Mouse (Mus musculus) forelimb bud, embryonic 11.5 days (tissue): Measurements from ENCODE around the gene Ccdc62.

Experiments
- DNase-seq: peaks from one replicate; pipeline ENCODE4 v3.0.0-alpha.2; 2012; ENCODE audit warnings: low read depth, low spot score

The Ccdc62 gene

DNA sequence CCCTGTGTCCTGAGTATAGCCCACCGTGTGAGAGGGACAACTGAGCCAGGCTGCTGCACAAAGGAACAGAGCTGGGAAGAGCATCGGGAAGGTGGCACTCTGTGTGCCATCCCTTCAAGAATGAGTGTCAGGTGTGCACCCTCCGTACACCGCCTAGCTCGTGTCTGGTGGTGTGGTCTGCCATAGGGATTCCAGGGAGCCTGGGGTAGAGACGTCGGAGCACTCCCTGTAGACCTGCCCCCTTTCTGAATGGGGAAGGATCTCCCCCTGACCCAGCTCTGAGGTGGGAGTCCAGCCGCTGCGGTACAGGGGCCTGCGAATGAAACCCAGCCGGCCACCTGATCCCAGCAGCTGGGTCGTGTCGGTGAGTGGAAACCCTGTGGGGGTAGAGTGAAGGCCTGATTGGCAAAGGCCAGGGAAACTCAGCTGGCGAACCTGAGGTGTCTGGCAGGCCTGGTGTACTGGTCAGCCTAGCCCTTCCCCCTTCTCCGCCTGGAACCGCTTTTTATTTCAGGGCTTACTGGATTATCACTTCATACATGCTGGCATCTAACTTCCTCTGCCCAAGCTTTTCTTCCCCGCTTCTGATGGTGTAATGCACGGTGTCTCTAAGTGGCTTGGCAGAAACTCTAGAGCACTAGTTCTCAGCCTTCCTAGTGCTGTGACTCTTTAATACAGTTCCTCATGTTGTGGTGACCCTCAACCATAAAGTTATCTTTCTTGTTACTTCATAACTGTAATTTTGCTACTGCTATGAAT is 48.9 kb downstream of the Ccdc62 start:
- DNase-seq, result no peak

DNA sequence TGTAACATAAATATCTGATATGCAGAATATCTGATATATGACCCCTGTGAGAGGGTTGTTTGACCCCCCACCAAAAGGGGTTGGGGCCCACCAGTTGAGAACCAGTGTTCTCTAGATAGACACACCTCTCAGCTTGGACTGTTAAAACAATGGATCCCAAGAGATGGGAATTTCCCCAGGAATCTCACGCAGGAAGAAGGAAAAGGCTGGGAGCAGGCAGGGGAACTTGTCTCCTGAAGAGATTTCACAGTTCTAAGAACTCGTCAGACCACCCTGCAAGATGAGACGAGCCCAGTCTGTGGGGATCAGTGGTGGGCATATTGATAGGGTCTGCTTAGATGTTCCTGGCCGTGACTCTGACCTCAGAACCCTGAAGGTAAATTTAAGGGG is 49.5 kb downstream of the Ccdc62 start:
- DNase-seq, result no peak

DNA sequence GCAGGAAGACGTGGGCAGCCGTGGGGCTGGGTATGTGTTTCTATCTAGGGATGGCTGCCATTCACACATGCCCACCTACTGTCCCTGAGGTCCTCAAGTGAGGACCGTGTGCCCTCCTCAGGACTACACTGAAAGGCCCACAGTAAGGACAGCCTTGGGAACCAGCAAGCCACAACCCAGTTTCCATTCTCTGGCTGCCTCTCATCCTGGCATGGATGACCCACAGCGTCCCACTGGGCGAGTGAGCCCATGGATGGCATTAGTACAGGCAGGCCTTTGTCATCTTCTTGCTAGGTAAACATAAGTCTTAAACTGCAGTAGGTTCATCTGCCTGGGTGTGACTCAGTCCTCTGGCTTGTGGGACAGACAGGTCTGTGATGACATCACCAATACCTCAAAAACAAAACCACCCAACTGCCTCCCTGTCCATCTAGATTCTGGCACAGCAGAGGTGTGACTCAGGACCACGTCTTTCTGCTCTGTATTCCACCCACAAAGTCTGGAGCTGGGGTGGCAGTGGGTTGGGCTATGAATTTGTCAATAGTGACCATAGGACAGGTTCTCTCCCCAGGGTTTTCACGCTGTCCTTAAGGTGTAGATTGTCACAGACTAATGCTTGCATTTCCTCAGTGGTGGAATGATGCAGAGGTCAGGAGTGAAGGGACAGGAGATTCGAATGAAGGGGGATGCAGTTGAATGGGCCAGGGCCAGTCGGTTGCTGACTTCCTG is 50.2 kb downstream of the Ccdc62 start:
- no peak for DNase-seq

DNA sequence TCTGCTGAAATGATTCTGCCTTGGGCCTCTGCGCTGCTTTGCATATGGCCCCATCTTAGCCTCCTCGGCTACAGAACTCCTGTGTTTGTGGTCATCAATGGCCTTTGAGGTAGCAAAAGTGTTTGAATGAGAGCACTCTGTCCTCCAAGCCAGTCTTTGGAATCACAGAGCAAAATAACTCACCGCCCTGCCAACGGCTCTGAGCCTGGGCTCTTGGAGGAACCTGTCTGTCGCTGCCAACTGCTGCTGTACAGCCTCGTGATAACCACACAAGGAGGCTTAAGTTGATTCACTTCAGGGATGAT is 50.7 kb downstream of the Ccdc62 start:
- DNase-seq, result no peak

DNA sequence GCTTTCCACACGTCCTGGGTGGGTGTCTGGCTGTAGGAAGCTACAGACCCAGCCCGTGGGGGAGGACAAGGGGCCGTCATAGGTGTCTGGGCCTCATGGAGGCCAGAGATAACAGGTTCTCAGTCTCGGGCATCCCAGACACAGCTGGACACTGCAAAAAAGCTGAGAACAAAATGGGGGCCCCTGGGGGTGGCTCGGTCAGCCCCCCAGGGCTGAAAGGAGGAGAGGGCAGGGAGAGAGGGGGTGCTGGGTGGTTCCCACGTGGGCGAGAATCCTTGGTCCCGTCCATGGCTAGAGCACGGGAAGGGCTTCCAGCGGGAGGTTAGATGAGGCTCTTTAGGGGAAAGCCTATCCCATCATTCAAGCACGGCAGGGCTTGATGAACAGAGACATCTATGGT is 52.4 kb downstream of the Ccdc62 start:
- DNase-seq, result no peak

DNA sequence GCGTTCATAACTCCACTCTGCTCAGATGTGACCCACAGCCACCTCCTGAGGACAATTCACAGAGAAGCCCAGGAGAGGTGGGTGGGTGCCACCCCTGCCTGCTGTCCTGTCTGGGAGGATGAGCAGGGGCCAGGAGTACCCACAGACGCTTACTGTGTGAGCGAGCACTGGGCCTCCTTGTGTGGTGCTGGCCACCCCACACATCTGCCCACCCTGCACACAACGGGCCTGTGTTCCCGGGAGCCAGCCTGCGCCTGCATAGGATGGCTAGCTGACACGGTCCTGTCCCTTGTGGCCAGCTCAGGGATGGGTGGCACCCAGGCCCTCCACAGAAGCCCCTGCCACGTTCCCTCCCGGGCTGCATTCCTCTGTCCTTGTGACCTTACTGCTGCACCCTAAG is 55.0 kb downstream of the Ccdc62 start:
- DNase-seq, result no peak

DNA sequence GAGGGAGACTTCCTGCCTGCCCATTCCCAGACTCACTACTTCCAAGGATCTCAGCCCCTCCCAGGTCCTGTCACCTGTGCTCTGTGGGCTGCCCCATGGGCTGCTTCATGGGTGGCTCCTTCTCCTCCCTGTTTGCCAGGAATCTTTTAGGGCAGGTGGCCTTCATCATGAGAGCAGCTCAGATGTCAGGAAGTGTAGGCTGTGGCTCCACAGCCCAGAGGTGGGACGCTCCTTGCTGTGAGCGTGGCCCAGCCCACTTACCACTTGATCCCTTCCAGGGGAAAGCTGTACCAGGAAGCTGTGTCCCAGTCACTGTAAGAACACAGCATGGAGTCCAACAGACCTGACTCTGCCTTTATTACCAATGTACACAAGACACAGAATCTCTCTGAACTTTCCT is 56.4 kb downstream of the Ccdc62 start:
- DNase-seq, result no peak

DNA sequence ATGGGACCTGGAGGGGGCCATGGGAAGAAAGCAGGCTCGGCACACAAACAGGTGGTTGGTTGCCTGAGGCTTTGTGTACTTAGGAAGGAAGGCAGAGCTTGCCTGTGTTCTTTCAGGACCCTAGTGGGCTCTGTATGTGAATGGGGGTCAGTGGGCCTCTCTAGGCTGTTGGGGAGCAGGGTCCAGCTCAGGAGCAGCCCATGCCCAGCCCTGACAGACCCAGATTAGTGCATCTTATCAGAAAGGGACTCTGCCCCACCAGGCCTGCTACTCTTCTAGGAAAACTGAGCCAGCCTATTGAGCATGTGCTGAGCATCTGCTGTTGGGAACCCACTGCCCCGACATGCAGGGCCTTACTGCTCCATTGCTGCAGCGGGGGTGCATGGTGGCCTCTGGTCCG is 57.0 kb downstream of the Ccdc62 start:
- no peak for DNase-seq

DNA sequence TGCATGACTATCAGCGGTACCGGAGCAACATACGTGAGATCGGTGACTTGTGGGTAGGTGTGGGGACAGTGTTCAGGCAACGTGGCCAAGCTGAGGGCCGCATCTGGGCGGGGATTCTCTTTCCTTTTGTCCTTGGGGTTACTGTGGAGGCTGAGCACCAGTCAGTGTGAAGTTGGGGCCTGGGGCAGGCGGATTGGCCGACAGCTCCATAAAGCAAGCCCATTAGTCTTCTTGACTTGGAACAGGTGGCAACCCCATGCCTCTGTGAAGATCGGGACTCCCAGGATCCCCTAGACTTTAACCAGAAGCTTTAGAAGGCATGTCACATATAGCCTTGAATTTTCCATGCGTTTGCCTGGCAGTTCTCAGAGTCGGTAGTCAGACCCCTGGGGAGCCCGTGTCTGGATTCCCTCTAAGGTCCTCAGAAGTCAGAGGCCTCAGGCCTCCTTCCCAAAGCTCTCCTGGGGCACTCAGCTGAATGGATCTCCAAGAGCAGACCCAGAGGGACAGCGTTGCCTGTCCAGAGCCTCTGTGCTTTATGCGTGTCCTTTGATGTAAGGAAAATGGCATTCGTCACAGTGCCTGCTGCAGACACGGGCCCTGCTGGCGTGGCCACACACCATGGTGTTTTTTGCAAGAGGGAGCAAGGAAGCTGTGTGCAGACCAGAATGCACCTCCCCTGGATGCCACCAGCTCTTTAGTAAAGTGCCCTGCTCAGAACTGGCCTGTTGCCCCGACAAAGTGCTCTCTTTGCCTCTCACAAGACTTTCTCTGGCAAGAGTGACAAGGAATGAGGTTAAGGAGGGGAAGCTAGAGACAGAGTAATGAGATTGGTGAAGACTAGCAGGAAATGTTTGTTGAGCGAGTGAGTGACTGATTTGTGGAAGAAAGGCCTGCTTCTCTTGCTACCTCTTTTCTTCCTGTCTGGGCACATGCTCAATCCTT is 59.7 kb downstream of the Ccdc62 start:
- DNase-seq, result no peak

DNA sequence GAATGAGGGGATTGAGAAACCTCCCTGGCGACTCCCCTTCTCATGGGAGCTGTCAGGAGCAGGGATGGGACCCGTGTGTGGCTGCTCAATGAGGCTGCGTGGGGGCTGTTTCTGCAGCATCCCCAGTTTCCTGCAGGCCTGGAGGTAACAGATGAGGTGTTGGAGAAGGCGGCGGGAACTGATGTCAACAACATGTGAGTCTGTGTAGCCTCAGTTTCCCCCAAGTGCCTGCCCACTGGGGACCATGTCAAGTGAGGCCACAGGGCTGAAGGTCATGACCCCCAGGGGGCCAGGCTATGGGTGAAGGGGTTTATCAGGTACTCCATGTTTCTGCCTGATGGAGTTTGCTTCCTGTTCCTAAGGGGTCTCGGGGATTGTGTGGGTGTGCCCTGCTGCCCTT is 60.8 kb downstream of the Ccdc62 start:
- DNase-seq, result no peak

DNA sequence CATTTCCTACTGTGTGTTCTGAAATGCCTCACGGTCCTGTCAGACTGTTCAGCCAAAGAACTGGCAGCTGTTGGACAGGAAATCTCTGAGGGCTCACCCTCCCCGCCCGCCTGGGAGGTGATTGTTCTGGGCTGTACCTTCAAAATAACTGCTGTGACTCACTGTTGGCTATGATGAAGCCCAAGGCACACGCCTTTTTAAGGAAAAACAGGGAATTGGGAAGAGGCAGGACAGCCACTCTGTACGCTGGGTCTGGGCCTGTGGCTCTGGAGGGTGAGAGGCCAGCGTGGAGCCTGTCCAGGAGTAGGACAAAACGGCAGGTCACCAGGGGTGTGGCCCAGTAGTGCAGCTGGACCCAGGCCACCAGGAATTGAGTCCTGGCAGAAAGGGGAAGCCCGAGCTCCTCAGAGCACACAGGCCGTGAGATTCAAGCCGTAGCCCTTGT is 61.7 kb downstream of the Ccdc62 start:
- DNase-seq, result no peak

DNA sequence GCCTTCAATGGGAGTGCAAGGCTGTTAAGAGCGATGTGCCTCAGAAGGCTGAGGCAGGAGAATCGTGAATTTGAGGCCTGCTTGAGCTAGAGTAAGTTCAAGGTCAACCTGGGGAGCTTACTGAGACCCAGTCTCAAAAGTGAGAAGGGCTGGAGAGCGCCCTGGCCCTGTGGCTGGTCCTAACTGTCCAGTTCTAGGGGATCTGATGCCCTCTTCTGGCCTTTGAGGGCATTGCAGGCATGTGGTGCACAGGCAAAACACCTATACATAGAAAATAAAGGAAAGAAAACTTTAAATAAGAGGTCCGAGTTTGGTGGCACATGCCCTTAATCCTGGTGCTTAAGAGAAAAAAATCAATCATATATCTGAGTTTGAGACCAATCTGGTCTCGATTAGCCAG is 62.3 kb downstream of the Ccdc62 start:
- DNase-seq, result peak; percentile 83

DNA sequence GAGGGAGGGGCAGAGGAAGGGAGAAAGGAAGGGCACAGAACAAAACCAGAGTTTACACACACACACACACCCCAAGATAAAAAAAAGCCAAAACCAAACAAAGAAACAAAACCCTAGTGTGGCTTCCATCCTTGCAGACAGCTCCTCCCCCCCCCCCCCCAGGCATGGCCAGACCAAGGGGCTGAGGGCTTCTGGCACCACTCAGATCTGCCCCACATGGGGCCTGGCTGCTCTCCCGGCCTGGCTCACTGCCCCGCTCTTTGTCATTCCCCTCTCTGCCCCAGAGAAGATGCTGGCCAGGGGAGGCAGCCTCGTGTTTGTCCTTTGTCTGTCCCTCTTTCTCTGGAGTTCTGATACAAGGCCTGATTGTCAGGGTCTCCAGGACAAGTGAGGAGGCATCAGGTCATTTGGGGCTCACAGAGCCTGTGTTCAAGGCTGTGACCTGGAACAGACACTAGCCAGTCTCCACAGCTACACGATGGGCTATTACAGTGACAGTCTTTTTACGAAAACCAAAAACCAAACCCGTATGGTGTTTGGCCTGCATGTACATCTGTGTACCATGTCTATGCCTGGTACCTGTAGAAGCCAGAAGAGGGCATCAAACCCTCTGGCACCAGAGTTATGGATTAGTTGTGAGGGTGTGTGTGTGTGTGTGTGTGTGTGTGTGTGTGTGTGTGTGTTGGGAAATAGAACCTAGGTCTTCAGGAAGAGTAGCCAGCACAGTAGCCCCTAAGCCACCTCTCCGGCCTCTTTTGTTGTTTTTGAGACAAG is 63.0 kb downstream of the Ccdc62 start:
- DNase-seq, result no peak

DNA sequence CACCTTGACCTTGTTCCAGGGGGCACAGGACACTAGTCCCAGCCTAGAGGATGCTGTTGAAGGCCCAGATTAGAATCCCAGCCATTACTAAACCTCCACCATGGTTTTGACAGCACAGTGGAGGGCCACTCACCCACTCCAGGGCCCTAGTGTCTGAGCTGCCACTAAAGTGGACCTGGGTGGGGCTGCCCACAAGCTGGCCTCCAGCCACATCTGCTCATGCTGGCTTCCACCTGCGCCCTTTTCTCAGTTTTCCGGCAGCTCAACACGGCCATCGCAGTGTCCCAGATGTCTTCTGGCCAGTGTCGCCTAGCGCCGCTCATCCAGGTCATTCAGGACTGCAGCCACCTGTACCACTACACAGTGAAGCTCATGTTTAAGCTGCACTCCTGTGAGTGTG is 64.0 kb downstream of the Ccdc62 start:
- no peak for DNase-seq

DNA sequence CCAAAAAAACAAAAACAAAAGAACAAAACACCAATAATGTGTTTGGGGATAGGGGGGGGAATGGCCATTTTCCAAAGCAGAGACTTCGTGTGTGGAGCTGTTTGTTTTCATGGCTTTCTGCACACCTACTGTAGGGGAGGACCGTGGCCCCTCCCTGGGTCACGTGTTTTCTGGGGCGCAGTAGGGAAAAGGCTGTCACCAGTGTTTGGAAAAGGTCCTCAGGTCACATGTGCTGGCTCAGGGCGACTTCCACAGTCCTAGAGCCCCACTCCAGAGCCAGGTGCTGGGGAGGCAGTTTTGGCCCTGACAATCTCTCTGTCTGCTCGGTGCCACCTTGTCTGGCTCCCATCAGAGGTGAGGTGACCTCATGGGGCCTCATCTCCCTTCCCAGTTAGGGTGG is 64.9 kb downstream of the Ccdc62 start:
- no peak for DNase-seq

DNA sequence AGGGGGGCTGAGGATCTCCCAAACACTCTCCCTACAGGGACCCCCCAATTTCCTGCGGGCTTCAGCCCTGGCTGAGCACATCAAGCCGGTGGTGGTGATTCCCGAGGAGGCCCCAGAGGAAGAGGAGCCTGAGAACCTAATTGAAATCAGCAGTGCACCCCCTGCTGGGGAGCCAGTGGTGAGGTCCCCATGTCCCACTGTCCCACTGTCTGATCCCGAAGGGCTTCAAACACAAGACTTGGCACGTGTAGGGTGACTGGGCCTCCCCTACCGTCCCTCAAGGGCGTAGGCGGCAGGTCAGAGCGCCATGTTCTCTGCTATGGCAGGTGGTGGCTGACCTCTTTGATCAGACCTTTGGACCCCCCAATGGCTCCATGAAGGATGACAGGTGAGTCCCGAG is 65.7 kb downstream of the Ccdc62 start:
- no peak for DNase-seq

DNA sequence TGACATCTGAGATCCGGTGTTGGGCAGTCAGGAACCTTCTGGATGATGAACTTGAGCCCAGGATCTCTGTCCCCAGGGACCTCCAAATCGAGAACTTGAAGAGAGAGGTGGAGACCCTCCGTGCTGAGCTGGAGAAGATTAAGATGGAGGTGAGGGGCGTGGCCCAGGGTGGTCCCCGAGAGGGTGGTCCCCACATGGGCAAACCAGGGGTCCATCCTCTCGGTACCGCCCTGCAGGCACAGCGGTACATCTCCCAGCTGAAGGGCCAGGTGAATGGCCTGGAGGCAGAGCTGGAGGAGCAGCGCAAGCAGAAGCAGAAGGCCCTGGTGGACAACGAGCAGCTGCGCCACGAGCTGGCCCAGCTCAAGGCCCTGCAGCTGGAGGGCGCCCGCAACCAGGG is 66.2 kb downstream of the Ccdc62 start:
- no peak for DNase-seq

DNA sequence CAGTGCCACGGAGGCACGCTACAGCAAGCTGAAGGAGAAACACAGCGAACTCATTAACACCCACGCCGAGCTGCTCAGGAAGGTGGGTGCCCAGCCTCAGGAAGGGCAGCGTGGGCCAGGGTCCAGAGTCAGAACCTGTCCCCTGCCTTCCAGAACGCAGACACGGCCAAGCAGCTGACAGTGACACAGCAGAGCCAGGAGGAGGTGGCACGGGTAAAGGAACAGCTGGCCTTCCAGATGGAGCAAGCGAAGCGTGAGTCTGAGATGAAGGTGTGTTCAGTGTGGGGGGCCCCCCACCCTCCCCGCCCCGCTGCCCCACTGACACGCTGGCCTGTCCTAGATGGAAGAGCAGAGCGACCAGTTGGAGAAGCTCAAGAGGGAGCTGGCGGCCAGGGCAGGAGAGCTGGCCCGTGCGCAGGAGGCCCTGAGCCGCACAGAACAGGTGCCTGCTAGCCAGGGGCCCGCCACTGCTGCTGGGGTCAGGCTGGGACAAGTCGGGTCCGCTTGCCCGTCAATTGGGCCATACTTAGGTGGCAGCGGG is 66.8 kb downstream of the Ccdc62 start:
- DNase-seq, result no peak

DNA sequence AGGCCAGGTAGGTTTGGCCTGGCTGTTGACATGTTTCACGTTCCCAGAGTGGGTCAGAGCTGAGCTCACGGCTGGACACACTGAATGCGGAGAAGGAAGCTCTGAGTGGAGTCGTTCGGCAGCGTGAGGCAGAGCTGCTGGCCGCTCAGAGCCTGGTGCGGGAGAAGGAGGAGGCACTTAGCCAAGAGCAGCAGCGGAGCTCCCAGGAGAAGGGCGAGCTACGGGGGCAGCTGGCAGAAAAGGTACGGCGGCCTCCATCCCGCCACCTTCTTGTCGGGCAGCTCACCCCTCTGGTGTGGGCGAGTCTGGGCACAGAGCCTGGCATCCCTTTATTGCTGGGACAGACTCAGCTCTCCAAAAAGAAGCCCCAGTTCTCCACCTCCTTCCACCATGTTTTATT is 67.3 kb downstream of the Ccdc62 start:
- DNase-seq, result no peak

DNA sequence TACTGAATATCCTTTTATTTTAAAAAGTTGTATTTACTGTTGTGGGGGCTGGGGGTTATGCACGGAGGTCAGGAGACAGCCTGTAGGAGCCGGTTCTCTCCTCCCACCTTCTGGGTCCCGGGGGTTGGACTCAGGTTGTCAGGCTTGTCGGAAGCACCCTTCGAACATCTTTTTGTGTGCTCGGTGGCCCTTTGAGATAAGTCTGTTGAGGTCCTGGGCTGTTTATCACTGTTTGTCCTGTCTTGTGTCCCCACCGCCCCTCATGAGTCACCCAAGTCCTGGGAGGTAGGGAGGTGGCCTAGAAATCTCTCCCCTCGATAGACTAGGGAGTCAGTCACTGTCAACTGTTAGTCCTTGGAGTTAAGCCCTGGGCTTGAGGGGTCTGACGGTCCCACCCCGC is 67.9 kb downstream of the Ccdc62 start:
- DNase-seq, result no peak

DNA sequence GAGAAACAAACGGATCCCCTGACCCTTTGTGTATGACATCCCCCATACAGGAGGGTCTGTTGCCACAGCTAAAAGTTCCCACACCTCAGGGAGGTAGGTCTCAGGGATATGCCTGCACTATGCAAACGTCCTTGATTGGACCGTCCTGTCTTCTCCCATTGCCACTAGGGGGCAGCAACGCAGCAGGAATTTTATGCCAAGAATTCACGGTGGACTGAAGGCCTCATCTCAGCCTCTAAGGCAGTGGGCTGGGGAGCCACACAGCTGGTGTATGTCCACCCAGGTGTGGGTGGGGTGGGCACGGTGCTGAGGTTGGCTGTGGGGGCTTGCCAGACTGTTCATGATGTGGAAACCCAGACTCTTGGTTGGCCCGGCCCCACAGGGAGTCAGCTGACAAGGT is 70.3 kb downstream of the Ccdc62 start:
- DNase-seq, result peak; percentile 86
